Mouse (Mus musculus): ENCODE results near the gene Prss50.

Prss50 gene

GRCm38 (mm10) chr9:110907201-110907837 lies 49.6 kb downstream of the Prss50 start:
- DNase-seq (ENCODE audit: low read depth), result no peak

GRCm38 (mm10) chr9:110907838-110908630 lies 50.3 kb downstream of the Prss50 start:
- no peak for DNase-seq (ENCODE audit: low read depth)

GRCm38 (mm10) chr9:110908631-110909016 lies 50.9 kb downstream of the Prss50 start:
- DNase-seq (ENCODE audit: low read depth), result no peak

DNA sequence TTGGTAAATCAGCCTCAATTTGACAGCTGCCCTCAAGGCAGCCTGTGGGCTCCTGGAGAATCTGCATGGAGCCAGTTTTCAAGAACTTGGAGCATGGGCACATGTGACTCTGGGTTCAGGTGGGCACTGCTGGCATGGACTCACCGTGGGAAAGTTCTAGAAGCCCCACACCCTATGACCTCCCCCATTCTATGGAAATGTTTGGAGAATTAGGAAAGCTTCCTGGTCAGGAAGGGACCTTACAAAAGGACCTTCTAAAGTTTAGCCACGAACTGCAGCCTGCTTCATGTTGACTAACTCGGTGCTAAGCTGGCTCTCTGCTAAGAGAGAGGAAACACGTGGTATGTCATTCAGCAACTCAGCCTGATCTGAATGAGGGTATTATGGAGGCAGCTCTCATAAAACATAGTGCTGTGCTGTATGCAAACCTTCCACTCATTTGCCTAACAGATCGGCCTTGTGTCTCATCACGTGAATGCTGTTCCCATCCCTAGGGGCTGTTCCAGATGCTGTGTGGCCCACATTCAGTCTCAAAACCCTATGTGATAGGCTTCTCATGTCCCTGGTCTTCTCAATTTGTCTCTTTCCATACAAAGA lies 51.7 kb downstream of the Prss50 start:
- no peak for DNase-seq (ENCODE audit: low read depth)
